Mouse (Mus musculus) G1E (cell line): ENCODE measurements around the gene Pnpla1.

Experiments used
- CTCF ChIP-seq: IDR thresholded peaks from 2 replicates; pipeline ENCODE4 v1.5.1; 2012; ENCODE audit warnings: low read depth, low read length, inconsistent platforms, mixed read lengths
- GATA1 ChIP-seq: IDR thresholded peaks from 2 replicates; pipeline ENCODE4 v1.6.1; 2012; ENCODE audit warnings: borderline replicate concordance, low read length, inconsistent platforms, mixed read lengths
- GATA2 ChIP-seq: IDR thresholded peaks from 2 replicates; pipeline ENCODE4 v1.6.1; 2012; ENCODE audit warnings: low read depth, low read length, inconsistent platforms, borderline replicate concordance
- POLR2AphosphoS5 ChIP-seq: IDR thresholded peaks from 2 replicates; pipeline ENCODE4 v1.6.1; 2012; ENCODE audit warnings: low read depth, low read length, inconsistent platforms; ENCODE audit not compliant: insufficient replicate concordance
- TAL1 ChIP-seq: conservative IDR thresholded peaks from 2 replicates; pipeline ENCODE4 v1.6.1; 2012; ENCODE audit warnings: low read depth, low read length, inconsistent platforms, mixed read lengths

- TF ChIP-seq GATA1, result no peak
- TF ChIP-seq CTCF, result no peak
- TF ChIP-seq POLR2AphosphoS5, result no peak
- TF ChIP-seq TAL1, result no peak
- TF ChIP-seq GATA2, result no peak
Observed at GRCm38 (mm10) chr17:28843665-28844064, 14.5 kb upstream of the Pnpla1 start.
